Mouse (Mus musculus) small intestine, adult 2 months (tissue): ENCODE data around the gene Chrm4.

Experiments
- CTCF ChIP-seq: fragments of 200-500 bp; IDR thresholded peaks from 2 replicates; pipeline ENCODE4 v1.5.1; 2012; ENCODE audit warnings: low read depth, mild to moderate bottlenecking, control low read depth, inconsistent platforms, low read length, moderate library complexity, mixed read lengths; ENCODE audit not compliant: insufficient replicate concordance, insufficient read length; ENCODE audit errors: extremely low read depth
- POLR2A ChIP-seq: fragments of 200-500 bp; IDR thresholded peaks from 2 replicates; pipeline ENCODE4 v1.6.1; 2012; ENCODE audit warnings: low read depth, mild to moderate bottlenecking, control low read depth, inconsistent platforms, low read length, moderate library complexity

GRCm38 (mm10) chr2:91921181-91921789, 5.8 kb upstream of the Chrm4 start:
- TF ChIP-seq CTCF = no peak
- no peak; the same call in 1 of the 2 replicates for TF ChIP-seq POLR2A
